Mouse (Mus musculus) stomach, postnatal 0 days (tissue): Measurements from ENCODE around the gene Gm572.

Source experiments
- CTCF ChIP-seq: IDR thresholded peaks from 2 replicates; pipeline ENCODE4 v1.5.1; 2016; ENCODE audit warnings: antibody characterized with exemption, low read depth, mild to moderate bottlenecking, moderate library complexity
- EP300 ChIP-seq: optimal IDR thresholded peaks from 2 replicates; pipeline ENCODE3; 2016; ENCODE audit warnings: antibody characterized with exemption

GRCm38 (mm10) chr4:148593996-148594395 is 49.1 kb upstream of the Gm572 start:
- no peak for TF ChIP-seq EP300
- no peak for TF ChIP-seq CTCF
